Mouse (Mus musculus) retina, embryonic 14.5 days (tissue): ENCODE measurements around the gene Hoxd9.

Experiments used
- DNase-seq: peaks from one replicate; pipeline ENCODE4 v3.0.0-alpha.2; 2015; ENCODE audit warnings: low spot score

The Hoxd9 gene

GRCm38 (mm10) chr2:74668370-74669229 lies 28.9 kb upstream of the Hoxd9 start:
- DNase-seq: no peak

- no peak for DNase-seq
Measured at GRCm38 (mm10) chr2:74669230-74669578, 28.3 kb upstream of the Hoxd9 start.

- no peak for DNase-seq
Measured at GRCm38 (mm10) chr2:74669650-74670235, 27.8 kb upstream of the Hoxd9 start.

DNA sequence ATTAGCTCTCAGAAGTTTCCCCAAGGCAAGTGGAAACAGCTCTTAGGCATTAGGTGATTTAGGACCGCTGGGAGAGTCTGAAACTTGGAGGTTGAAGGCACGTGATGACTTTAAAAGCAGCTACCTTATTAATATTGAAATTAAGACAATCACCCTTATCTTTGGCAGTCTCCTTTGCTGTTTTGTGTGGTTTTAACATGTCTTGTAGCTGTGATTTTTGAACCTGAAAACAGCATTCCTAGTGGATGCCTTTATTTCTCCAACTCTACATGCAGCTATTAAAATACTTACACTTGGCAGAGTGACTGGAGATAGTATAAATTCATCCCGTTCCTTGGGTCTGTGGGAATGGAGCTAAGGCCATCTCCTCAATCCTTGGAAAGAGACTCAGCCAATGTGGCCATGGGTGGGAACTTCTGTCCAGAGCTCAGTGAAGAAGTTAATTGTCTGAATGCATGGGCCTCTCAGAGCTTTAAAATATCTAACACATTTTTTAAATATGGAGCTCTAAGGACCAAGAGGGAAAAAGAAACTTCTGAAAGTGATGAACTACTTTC lies 26.8 kb upstream of the Hoxd9 start:
- no peak for DNase-seq

GRCm38 (mm10) chr2:74671847-74672246 lies 25.7 kb upstream of the Hoxd9 start:
- no peak for DNase-seq

DNA sequence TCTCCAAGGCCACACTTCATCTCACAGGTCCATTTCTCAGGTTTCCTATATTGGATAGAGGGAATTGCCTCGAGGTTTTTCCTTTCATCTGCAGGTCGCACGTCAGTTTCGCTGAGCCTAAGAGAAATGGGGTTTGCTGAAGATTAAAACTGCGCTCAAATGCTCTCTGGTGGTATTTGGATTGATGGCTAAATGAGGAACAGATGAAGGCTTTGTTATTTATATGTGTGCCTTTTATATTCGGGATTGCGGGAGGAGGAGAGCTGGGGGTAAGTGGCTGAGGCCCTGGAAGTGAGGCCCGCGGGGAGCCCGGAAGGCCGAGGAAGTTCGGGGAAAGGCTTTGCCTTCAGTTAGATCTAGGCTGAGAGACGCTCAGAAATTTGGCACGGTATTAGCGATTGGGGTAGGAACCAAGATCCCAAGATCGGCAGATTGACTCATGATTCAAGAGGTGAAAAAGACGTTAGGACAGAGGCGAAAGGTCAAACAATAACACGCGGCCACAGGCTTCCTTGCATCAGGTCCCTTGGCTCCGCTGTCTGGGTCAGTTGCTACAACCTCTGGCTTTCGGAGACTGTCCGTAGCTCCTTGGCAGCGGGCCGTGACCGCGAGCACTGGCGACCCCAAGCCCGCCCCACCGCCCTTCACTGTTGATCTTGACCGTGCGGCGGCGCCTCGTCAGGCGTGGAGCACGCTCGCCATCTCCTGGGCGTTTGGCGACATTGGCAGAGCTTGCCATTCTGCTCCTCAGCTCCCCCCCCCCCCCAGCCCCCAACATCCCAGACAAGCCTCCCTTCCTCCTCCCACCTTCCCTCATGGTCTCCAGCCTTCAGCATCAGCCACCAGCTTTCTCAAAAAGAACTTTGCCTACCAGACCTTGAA lies 24.8 kb upstream of the Hoxd9 start:
- DNase-seq: peak; percentile 84

DNA sequence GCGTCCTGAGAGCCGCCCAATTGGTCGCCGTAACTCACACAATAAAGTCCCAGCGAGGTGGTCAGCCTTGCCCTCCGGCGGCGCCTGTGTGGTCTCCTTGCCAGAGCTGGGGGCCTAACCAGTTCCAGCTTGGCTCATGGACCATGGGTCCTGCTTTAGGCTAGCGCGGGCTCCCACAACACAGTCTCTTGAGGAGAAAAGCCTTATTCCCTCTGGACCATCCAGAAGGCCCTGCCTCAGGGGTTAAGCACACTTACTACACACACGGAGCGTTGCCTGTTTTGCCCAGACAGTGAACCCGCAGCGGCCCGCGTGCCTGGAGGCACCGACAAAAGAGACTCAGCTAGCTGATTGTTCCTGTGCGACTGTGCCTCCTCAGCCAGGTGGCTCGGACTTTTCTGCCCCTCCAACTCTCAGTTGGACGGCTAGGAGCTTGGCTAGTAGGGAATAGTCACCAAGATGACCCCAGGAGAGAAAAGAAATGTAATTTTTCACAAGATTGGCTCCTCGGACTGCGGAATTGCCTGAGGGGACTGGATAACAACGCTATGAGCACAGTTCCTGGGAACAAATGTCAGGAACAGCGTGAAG lies 23.6 kb upstream of the Hoxd9 start:
- no peak for DNase-seq

- no peak for DNase-seq
Measured at GRCm38 (mm10) chr2:74674881-74675665, 22.5 kb upstream of the Hoxd9 start, which contains the start of gene Hoxd12. TSS of gene Hoxd12 (plus strand) at chr2:74675013.

DNA sequence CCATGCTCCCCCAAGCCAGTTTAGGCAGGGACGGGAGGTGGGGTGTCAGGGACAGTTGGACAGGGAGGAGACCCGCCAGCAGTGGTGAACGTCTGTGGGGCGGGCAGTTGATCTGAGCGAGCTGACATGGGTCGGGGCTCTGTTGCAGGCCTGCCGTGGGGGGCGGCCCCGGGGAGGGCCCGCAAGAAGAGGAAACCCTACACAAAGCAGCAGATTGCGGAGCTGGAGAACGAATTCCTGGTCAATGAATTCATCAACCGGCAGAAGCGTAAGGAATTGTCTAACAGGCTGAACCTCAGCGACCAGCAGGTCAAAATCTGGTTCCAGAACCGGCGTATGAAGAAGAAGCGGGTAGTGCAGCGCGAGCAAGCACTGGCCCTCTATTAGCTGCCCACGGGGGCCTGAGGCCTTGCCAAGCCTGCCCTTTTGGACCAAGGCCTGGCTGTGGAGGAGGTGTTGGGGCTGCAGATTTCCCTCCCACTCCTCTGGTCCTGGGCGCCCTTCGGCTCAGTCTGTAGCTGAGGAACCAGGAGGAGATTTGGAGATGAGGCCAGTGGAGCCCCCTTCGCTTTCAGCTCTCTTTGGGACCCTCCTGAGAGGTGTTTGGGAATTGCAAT lies 21.8 kb upstream of the Hoxd9 start:
- DNase-seq: no peak

DNA sequence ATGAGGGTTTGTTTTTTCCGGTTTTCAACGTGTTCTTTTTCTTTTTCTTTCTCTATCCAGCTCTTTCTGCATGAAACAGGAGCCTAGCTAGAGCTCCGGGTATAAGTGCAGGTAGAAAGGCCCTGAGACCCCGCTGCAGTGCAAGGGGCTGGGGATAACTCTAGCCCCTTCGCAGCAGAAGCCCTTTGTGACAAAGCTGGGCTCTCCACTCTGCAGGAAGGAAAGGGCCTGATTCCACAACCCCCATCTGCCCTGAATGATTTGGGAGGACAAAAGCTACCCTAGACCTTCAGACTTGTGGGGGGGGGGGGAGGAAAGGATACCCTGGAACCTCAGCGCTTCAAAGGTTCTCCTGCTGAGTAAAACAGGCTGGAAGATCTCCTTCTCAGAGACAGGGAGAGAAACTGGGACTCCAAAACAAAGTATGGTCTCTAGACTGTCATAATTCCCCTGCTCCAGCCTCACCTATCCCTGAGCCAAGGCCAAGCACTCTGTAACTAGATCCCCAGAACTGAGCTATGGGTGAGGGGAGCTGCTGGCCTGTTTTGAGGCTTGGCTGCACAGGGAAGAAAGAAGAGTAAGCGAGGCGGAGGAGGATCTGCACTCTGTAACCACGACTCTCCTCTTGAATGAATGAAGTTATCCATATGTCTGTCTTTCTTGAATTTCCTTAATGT lies 21.0 kb upstream of the Hoxd9 start:
- no peak for DNase-seq

GRCm38 (mm10) chr2:74677106-74677505 lies 20.4 kb upstream of the Hoxd9 start:
- DNase-seq: no peak

DNA sequence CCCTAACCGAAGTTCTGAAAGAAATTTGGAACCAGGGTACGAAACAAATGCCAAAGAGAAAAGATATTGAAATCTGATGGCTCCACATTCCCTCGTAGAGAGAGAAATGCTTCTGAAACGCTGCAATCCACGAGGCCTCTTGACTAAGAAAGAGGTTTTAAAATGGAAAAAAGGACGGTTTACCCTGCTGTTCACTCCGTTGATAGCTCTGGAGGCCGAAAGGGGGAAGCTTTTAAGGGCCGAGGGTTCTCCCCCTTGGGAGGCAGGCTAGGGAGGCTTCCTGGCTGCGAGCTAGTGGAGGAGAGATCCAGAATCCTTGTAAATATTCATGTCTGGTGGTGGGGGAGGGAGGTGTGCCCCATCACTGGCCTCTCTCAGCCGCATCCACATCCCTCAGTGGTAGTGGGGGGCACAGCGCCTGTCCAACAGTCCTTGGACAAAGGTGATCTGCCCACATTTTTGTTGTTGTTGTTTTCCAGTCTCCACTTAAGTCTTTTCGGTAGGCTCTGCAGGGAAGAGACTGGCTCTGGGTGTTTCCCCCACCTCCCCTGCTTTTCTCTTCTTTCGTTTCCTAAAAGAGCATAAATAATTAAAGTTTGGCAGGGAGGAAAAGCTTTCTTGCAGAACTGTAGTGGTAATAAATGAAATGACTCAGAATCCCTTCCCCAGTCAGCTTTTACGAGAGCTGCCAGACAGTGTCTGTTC lies 18.5 kb upstream of the Hoxd9 start, which contains the start of gene Hoxd11:
Gene Hoxd11, plus strand, starts transcription at position 667 of the 705 bp plus-strand sequence.
- DNase-seq: no peak

GRCm38 (mm10) chr2:74679596-74679971 lies 17.9 kb upstream of the Hoxd9 start:
- DNase-seq: no peak

DNA sequence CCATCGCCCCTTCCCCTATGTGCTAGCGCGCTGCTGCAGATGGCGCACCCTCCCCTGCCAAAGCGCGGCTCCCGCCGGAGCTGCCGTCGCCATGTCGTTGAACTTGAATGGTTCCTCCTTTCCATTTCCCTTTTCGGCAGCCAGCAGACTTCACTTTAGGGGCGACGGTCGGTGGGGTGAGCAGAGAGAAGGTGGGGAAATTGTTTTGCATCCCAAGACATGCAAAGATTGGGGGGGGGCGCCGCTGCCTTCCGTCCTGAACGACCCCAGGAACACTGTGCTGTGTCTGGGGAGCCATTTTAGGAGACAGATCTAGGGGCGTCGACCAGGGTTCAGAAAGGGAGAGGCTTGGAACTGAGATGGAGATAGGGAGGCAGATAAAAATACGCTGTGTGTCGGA lies 17.5 kb upstream of the Hoxd9 start:
- no peak for DNase-seq

GRCm38 (mm10) chr2:74680561-74681398 lies 16.7 kb upstream of the Hoxd9 start:
- DNase-seq: no peak

DNA sequence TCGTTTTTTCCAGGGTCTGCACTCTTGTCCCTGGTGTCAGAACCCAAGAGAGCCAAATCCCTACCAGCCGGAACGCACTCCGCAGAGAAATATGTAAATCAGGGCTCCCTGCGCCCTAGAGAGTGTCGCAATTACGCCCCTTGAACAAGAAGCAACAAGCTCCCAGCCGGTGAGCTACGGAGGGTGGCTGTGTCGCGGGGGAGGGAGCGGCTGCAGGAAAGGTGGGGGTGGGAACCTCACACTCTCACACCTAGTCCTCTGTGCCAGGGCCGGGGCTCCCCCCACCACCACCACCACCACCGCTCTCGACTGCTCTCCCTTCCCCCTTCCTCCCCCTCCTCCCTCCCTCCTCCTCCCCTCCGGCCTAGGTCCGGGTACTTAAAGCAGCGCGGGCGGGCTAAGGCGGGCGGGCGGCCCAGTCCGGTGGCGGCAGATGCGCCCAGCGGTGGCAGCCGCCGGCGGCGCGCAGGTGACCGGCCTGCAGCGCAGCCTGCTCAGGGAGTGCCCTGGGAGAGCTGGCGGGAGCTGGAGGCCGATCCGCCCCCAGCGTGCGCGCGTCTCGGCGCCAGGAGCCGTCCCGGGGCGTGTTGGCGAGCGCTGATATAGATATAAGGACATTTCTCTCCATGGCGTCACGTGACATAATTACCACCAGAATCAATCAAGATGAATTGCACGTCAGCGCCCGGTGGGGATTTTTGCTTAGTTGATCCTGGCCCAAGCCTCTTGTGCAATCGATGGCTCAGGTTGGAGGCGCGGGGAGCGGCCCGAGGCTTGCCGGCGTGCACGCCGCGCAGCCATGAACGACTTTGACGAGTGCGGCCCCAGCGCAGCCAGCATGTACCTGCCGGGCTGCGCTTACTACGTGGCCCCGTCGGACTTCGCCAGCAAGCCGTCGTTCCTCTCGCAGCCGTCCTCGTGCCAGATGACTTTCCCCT lies 15.7 kb upstream of the Hoxd9 start:
- no peak for DNase-seq

DNA sequence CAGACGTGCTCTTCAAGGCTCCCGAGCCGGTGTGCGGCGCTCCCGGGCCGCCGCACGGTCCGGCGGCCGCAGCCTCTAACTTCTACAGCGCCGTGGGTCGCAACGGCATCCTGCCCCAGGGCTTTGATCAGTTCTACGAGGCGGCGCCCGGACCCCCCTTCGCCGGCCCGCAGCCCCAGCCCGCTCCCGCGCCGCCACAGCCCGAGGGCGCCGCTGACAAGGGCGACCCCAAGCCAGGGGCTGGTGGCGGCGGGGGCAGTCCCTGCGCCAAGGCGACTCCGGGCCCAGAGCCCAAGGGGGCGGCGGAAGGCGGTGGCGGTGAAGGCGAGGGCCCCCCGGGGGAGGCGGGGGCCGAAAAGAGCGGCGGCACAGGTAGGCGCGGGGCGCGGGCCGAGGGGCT lies 14.7 kb upstream of the Hoxd9 start:
- no peak for DNase-seq
